Mouse (Mus musculus): ENCODE data around the gene 5730596B20Rik. TPM values are rescaled to one million over a fixed set of nuclear protein-coding genes. Genes with fewer than 3 reads are reported as not detected.

5730596B20Rik gene
- total RNA-seq, 2 experiments from 2014 or later = not detected

DNA sequence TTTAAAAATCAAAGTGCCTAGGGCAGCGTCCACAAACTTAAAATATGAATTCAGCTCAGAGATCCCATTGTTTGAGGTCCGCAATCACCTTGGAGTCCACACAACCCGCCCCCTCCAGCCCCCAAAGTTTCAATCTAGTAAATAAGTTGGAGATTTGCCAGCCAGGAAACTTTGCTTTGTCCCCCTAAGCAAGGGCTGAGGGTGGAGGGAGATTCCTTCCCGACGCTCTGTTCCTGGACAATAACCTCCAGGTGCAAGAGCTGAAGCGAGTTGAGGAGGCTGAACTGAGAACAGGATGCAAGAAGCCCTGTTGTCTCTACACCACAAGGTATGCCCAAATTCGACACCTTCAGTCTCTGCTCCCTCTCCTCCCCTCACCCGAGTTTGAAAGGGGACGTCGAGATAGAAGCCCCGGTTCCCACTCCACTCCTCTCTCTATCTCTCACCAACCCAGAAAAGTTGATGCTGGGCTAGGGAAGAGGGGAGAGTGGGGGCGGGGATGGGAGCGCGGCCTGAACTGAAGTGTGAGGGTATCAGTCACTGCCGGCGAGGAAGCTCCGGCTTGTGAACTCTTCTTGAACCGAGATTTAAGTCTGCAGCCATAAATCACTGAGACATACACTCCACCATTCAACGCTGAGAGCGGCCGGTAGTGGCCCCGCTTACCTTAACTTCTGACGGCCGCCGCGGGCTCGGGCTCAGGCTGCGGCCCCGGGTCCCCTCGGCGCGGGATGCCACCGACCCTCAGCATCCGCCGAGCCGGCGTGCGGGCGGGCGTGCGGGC is 2.1 kb upstream of the 5730596B20Rik start:
- no peak for ATAC-seq (ENCODE audit: poor library complexity, severe bottlenecking)

DNA sequence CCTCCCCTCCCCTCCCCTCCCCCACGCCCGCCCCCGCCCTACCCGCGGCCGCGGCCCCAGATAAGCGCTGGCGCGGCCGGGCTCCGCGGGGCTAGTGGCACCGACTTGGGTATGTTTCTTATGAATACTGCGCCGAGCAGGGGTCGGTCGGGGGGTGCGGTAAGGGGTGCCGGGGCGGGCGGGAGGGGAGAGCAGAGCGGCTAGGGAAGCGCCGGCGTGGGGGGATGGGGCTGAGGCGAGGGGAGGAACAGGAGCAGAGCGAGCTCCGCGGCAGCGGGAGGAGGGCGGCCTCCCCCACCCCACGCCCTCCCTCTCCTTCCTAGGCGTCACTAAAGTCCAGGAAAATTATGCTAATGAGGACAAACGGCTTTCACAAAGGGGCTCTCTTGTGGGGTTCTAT is 1.4 kb upstream of the 5730596B20Rik start:
- no peak for ATAC-seq (ENCODE audit: poor library complexity, severe bottlenecking)

DNA sequence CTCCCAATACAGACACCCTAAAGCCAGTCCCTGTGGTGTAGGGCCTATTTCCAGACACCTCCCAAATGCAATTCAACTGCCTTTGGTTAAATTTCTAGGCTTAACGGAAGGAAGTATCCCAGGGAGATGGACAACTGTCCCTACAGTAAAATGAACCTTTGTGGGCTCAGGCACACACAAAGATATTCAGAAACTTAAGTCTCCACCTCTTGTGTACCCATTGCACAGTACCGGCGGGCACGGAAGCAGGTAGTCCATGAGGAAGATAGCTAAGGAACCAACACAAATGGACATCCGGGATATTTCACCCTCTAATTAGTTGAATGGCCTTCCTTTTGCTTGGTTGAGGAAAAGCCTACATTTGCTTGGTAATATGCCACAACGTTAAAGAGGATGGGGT is 907 bp upstream of the 5730596B20Rik start:
- no peak for ATAC-seq (ENCODE audit: poor library complexity, severe bottlenecking)

DNA sequence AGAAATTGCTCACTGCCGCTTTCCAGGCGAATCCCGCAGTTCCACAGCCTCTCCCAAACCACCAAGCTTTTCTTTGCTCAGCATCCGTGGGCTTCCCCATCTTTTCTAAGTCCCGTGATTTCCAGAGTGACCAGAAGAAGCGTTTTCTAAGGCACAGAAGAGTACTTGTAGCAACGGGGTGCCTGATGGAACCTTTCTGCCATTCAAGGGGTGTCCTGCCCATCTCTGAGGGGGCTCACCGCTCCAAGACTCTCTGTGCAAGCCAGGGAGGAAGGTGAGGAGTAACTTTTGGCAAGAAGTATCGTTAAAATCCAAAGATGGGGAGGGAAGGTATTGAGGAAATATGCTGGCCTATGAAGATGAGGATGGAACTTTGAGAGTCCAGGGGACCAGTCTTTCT is 508 bp downstream of the 5730596B20Rik start:
- no peak for ATAC-seq (ENCODE audit: poor library complexity, severe bottlenecking)

DNA sequence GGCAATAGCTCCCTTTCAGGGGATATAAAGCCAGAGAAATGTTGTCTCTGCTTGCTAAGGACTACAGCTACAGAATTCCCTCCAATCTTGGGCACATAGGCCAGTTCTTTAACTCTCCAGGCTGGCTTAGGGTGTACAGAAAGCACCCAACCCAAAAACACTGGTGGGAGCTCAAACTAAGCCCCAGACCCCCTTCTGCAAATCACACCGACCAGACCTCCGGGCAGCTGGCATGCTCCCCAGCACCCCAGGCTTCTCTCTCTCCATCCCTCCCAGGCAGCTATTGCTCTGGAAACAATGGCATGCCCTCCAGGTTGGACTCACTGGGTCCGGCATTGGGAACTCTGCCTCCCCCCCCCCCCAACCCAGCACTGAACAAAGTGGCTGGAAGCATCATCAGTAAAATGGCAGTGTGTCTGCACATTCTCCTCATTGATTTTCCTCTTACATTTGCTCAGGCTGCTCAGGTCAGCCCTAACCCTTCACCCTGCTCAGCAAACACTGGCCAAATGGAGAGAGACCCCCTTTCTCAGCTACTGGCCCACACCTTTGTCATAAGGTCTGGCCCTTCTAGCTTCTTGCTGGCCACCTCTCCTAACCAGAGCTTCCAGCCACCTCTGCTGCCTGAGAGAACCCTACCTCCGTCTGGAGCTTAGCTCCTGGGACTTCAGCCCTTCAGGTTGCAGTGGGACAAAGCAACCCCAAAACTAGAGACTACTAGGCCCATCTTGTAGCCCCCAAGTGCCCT is 1.8 kb downstream of the 5730596B20Rik start:
- ATAC-seq (ENCODE audit: poor library complexity, severe bottlenecking) = no peak

DNA sequence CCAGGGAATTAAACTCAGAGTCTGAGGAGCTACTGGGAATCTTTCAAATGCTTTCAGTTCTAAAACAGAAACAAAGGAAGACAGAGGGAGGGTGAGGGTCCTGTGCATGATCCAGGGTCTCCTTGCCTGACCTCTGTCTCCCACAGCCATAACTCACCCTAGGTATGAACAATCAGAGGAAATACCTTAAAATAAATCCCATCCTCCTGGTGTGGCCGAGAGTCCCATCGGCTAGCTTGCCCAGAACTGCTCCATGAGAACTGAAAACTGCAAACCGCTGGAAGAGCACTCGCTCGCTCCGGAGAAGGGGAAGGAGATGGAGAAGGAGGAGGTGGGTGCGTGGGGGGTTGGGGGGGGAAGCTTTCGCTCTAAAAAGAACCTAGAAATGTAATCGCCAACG is 2.4 kb downstream of the 5730596B20Rik start:
- no peak for ATAC-seq (ENCODE audit: poor library complexity, severe bottlenecking)

DNA sequence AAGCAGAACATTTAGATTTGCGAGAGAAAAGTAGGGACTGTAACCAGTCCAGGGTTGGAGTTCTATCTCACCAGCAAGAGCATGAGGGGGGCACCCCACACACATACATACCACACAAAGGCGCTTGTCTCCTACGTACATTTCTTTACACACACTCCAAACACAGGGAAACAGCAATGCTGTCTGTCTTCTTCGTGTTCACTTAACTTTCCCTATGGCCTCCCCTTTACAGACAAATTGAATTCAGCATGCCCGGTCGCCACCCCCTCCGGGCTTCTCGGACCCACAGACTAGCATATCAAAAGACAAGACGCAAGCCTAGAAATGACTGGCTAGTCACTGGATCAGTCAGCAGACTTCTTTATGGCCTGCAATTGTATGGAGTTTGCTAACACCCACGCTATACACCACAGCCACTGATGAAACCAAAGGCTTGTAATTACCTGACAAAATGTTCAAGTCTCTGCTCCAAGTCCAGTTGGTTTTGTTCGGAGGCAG is 3.0 kb downstream of the 5730596B20Rik start:
- ATAC-seq (ENCODE audit: poor library complexity, severe bottlenecking) = no peak

DNA sequence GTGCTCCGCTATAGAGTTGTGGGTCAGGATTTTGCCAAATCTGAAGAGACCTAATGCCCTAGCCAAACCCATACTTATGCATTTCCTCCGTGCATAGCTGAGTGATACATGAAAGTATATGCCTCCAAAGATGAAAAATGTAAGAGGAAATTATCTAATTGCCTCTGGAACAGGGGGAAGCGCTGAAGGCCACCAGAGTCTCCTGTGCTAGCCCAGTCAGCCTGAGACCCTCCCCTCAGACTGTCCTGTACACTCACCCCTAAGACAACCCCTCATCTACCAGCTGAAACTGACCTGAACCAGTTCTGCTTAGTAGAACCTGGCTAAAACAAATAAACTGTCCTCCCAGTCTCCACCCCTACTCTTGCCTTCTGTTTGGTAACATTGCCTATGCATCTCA is 3.4 kb downstream of the 5730596B20Rik start:
- ATAC-seq (ENCODE audit: poor library complexity, severe bottlenecking) = no peak

DNA sequence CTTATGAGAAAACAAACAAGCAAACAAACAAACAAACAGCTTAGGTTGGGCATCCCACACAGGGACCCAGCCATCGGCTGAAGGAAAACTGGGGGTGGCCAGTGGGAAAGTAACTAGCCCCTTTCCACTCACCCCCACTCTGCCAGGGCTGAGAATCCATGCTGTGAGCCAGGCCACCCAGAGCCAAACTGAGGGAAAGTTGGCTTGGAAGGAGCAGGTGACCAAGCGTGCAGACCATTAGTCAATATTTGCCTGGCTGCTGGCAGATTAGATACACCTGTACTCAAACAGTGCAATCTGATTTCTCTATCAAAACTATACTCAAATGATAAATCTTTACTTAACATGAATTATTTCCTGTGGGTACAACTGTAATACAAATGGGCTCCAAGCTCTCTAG is 4.7 kb downstream of the 5730596B20Rik start:
- no peak for ATAC-seq (ENCODE audit: poor library complexity, severe bottlenecking)

DNA sequence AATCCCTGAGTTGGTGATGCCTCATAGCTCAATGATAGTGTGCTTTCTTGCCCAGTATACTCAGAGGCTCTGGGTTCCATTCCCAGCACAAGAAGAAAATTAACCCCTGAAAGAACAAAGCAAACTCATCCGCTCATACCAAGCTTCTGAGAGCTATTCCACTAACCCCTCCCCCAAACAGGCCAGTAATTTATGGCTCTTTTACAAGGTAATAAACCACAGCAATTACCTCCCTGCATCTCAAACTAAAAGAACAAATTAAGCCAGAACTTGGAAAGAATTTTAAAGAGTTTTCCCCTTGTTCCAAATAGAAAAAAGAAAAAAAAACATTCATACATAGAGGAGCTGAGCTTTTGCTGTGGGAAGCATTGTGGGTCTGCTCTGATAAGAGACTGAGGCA is 5.5 kb downstream of the 5730596B20Rik start:
- ATAC-seq (ENCODE audit: poor library complexity, severe bottlenecking) = no peak

DNA sequence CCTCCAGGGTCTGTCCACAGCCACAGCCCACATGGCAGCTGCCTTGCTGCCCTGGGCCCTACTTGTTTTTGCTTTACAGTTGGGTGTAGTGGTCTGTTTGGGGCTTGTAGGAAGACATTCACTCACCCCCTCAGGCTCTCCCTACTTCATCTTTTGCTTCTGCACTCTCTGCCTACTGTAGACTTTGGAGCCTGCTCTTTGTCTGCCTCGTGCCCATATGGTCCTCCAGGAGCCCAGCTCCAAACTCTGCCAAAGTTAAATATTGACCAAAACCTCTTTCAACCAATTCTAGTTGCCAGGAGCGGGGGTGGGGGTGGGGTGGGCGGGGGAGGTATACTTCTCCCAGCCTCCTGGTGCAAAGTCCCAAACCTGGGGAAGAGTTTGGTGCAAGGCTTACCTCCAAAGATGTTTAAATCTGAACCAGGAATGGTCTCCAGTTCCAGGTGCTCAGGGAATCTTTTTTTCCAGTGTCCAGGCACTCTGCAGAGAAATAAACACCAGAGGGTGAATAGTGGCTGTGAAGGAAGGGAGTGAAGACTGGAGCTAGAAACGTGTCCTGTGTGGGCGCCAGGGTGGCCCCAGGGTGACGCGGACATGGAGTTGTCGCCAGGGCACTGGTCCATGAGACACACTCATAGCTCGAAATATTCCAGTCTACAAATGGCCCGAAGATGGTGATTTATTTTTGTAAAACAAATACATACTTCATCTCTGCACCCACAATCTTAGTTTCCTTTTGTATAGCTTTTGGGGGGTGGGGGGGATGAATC is 6.2 kb downstream of the 5730596B20Rik start:
- ATAC-seq (ENCODE audit: poor library complexity, severe bottlenecking) = no peak

DNA sequence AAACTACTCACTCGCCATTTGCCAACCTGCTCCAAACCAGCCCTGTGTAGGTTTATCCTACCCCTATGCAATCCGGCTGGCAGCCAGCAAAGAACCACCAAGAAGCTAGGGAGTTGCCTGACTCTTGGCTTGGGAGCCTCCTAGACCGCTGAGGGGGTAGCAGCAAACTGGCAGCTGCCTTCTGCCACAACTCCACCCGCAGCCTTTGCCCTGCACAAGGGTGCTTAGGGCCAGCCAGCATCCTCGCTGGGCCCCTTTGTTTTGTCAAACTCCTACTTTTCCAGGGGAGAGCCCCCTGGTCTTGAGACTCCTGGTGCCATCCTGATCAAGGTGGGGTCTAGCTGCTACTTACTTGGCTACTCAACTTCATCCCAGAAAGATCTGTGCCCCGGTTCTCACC is 7.4 kb downstream of the 5730596B20Rik start:
- no peak for ATAC-seq (ENCODE audit: poor library complexity, severe bottlenecking)

DNA sequence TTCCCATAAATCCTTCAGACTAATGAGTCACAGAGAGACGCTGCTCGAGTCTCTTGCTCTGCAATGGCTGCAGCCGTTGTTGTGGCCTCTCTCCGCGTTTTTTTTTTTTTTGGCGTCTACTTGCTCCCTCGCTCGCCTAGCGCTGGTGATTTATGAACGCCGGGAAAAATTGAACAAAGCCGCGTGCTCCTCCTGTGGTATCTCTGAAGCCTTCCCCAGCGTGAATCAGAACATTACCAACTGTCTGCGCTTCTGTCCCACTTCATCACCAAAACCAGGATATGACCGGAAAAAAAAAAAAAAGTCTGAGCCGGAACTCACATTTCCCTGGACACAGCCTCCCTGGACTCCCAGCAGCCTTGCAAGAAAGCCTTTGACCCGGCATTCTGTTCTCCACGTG is 7.9 kb downstream of the 5730596B20Rik start:
- ATAC-seq (ENCODE audit: poor library complexity, severe bottlenecking) = no peak

DNA sequence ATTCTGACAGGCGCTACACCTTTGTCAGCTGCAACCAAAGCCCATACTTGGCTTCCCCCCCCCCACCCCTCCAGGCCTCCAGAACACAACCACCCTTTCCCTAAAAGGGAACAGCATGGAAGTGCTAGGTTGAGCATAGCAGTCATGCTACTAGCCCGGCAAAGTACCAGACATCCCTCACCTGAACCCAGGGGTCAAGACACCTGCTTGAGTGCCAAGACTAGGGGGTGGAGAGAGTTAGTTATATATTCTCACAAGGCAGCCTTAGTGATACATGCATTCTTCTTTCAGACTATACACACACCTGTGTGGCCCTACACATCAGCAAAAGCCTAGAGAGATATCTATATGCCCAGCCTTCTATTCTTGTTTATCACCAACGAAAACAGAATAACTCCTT is 8.5 kb downstream of the 5730596B20Rik start:
- ATAC-seq (ENCODE audit: poor library complexity, severe bottlenecking) = no peak

DNA sequence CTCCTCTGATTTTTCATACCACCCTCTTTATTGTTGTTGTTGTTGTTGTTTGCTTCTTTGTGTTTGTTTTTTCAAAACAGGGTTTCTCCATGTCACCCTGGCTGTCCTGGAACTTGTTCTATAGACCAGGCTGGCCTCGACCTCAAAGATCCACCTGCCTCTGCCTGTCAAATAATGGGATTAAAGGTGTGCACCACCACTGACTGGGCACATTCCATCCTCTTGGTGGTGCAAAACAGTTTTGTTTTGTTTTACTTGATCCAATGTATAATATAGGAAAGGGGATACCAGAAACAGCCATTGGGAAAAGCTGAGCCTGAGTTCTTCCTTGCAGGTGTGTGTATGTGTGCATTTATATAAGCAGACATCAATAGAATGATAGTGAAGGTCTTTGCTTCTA is 9.2 kb downstream of the 5730596B20Rik start:
- no peak for ATAC-seq (ENCODE audit: poor library complexity, severe bottlenecking)

DNA sequence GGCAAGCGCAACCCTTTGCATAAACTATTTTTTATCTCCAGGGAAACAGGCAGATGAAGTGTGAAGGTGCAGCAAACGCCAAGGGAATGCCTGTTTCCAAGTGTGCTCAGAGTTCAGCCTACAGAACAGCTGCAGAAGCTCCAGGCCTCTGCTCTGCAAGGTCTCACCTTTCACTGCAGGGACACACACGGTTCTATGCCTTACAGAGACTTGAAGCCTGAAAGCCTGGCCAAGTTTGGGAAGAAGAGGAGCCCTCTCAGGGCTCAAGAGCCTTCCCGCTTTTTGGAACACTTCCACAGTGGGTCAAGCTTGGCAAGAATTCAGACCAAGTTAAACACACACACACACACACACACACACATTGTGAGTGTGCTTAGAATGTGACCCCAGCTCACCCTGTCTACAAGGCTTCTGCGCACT is 11.9 kb downstream of the 5730596B20Rik start:
- ATAC-seq (ENCODE audit: poor library complexity, severe bottlenecking) = no peak

DNA sequence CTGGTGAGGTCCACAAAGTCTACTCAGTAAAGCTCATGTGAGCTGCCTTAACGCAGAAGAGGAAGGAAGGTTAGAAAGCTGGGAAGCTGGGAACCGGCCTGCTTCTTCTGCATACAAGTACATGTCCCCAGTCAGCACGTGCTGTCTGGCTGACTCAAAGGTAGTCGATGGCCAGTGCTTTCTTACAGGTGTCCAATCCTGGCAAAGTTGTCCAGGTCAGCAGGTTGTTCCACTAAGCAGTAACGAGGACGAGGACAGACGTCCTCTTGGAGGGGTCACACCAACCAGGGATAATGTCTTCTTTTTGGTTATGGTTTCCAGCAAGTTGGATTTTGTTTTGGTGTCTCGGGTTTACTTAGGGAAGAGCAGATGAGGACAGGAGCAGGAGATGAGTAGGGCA is 12.6 kb downstream of the 5730596B20Rik start:
- ATAC-seq (ENCODE audit: poor library complexity, severe bottlenecking) = no peak

DNA sequence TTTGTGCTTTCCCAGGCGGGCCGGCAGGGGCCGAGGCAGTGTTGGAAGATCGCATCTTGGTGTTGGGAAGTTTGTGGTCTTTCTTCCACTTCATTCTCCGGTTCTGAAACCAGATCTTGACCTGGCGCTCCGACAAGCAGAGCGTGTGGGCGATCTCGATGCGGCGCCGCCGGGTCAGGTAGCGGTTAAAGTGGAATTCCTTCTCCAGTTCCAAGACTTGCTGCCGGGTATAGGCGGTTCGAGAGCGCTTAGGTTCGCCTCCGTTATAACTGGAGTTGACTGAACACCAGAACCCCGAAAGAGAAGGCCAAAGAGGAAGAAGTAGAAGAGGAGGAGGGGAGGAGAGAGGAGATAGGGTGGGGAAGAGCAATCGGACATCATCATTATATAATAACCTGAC is 13.1 kb downstream of the 5730596B20Rik start:
- no peak for ATAC-seq (ENCODE audit: poor library complexity, severe bottlenecking)

DNA sequence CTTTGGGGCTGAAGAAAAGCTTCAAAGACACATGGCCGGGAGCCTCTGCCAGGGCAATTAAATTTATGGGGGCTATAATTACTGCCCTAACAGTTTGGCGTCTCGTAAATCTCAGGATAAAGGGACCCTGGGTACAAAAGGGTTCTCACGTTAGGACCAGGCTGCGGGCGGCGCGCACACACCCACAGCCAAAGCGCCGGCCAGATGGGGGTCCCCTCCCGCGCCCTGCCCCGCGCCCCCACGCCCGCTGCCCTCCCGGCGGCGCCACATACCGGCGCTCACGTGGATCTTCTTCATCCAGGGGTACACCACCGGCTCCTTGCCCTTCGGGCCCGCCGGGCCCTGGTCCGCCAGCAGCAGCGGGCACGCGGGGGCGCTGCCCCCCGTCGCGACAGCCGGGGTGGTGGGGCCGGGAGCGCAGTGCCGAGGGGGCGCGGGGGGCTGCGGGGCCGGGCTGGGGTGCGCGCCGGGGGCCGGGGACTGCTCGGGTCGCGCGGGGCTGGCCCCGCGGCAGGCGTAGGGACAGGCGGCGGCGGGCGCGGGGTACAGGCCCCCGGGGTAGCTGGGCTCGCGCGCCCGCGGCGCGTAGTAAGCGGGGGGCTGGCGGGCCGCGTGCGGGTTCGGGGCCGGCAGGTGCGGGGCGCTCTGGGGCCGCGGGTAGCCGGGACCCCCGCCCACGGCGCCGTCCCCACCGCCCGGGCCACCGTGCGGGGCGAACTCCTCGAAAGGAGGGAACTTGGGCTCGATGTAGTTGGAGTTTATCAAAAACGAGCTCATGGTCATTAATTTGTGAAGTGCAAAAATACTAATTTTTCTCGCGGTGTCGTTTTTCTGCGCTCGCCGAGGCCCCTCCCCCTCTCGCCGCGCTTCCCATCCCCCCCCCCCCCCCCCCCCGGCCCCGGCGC is 13.9 kb downstream of the 5730596B20Rik start, which contains the start of gene Hoxa4:
TSS of gene Hoxa4 (minus strand) at position 848 of the 905 bp plus-strand sequence.
- ATAC-seq (ENCODE audit: poor library complexity, severe bottlenecking) = no peak

DNA sequence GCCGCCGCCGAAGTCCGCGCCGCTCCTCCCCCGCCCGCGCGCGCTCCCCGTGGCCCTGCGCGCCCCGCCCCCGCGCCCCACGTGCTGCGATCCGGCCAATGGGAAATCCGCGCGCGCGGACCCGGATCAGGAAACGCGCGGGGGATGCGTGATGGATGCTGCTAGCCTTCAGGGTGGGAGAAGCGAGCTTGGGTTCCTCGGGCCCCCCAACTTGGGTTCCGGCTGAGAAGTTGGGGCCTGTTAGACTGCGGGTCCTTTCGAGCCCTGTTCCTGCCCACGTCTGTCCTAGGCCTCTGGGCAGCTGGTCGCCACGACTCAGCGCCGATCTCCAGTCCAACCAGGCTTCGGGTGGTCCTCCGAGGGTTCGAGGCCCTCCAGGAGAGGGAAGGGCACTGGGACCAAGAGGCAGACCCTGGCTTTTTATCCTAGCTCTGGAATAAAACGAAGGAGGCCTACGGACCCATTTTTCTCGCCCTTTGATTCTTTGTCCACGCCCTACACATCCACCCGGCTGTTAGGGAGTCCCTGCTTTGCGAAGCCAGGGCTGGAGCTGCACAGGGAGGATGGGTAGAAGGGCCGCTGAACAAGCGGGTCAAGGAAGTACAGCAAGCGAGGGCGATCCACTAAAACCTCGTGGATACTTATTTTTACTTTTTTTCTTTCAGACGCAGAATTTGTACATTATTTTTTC is 14.7 kb downstream of the 5730596B20Rik start:
- ATAC-seq (ENCODE audit: poor library complexity, severe bottlenecking) = peak; percentile 98

Measured in megakaryocyte, adult 5-6 weeks (primary cell).